Mouse (Mus musculus): ENCODE results near the gene Pin1rt1. TPM values are rescaled to one million over a fixed set of nuclear protein-coding genes. Genes with fewer than 3 reads are reported as not detected.

Gene Pin1rt1
- total RNA-seq, 2 experiments from 2014 or later = not detected

GRCm38 (mm10) chr2:104711585-104712485, 4.3 kb downstream of the Pin1rt1 start, which contains the start of gene Tcp11l1:
TSS of gene Tcp11l1 (minus strand) at chr2:104712169.
- DNase-seq = peak; percentile 77

- DNase-seq = no peak
Measured at GRCm38 (mm10) chr2:104710670-104711370, 5.4 kb downstream of the Pin1rt1 start.

- no peak for DNase-seq
Measured at GRCm38 (mm10) chr2:104709786-104710337, 6.3 kb downstream of the Pin1rt1 start.

DNA sequence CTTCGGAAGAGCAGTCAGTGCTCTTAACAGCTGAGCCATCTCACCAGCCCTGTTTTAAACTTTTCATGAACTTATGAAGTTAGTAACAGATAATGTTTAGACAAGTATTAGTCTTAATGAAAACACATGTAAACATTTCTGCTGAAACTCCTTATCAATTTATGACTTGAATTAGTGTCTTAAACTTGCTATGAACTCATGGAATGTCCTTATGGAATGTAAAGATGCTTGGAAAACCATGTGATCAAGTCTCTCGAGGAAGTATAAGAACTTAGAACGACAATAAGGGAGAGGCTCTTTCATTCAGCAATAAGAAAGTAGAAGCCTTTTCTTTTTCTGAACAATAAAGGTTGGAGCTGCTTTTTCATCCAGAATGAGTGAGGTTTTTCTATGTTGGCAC, 11.8 kb downstream of the Pin1rt1 start:
- DNase-seq = no peak

DNA sequence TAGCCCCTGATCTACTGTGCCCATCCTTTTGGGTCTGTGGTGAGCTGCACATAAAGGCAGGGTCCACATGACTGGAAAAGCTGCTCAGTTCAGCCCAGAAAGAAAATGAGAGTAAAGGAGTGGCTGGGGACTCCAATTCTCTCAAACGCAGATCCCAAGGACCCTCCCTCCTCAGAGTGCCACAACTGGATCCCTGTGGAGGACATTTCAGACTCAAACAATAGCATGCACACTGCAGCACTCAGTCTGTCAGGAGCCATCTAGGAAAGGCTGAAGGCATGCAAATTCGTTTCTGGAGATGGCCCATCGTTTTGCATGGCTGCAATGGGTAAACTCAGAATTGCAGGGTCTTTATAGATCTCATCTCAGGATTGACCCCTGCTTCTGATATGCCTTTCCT, 13.0 kb downstream of the Pin1rt1 start:
- no peak for DNase-seq

- no peak for DNase-seq
Measured at GRCm38 (mm10) chr2:104699659-104700058, 16.5 kb downstream of the Pin1rt1 start.

- DNase-seq = peak; percentile 46
Measured at GRCm38 (mm10) chr2:104692551-104692950, 23.6 kb downstream of the Pin1rt1 start.

DNA sequence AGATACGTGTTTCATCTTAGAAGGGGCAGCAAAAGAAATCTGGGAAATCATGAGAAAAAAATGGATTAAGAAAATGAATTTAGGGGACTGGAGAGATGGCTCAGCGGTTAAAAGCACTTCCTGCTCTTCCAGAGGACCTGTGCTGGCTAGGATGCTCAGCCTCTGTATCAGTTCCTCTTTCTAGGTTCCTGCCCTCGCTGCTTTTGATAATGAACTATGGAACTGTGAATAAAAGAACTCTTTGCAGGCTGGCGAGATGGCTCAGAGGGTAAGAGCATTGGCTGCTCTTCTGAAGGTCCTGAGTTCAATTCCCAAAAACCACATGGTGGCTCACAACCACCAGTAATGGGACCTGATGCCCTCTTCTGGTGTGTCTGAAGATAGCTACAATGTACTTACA, 25.5 kb downstream of the Pin1rt1 start:
- DNase-seq = no peak

DNA sequence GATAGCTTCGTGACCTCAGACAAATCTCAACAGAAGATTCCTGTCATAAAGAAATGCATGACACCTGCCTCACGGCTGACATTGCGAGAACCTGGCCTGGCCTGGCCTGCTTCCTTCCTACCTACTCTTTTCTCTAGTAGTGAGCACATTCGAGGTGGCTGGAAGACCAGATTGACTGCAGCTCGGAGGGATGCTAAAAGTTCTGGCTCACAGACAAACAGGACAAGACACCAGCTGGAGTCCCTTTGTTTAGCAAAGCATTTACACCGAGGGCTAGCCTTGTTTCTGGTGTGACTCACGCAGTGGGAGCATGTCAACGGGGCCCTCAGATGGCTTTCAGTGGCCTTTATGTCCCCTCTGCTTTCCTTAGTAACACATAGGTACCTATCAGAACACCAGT, 27.5 kb downstream of the Pin1rt1 start:
- no peak for DNase-seq

- no peak for DNase-seq
Measured at GRCm38 (mm10) chr2:104688321-104688720, 27.9 kb downstream of the Pin1rt1 start.

GRCm38 (mm10) chr2:104687261-104687660, 28.9 kb downstream of the Pin1rt1 start:
- no peak for DNase-seq

DNA sequence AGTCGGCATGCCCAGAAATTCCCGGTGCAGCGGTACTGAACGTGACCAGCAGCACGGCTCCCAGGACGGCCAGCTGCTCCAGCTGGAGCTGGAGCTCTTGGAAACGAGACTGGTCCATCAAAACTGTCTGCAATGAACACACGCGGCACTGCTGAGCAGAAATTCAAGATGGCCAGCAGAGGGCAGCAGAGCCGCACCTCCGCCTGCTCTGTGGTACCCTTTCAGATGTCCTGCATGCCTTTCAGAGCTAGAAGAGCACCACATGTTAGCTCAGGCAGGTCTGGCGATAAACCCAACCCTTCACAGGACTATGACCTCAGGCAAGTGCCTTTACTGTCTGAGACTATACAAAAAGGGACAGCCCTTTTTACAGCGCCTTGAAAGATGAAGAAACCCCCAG, 30.8 kb downstream of the Pin1rt1 start:
- DNase-seq = peak; percentile 83

- no peak for DNase-seq
Measured at GRCm38 (mm10) chr2:104684771-104685170, 31.4 kb downstream of the Pin1rt1 start.

GRCm38 (mm10) chr2:104677326-104677725, 38.9 kb downstream of the Pin1rt1 start:
- no peak for DNase-seq

GRCm38 (mm10) chr2:104671724-104672123, 44.5 kb downstream of the Pin1rt1 start:
- DNase-seq = no peak

GRCm38 (mm10) chr2:104669122-104669804, 46.9 kb downstream of the Pin1rt1 start:
- DNase-seq = no peak

Other genes starting within 250 kb of the Pin1rt1 start
- 100 to 1,000 TPM; 150 to 164 TPM for gene Hipk3, start 221.9 kb downstream of the Pin1rt1 start, total RNA-seq (2021)
- 10 to 100 TPM; 31.6 to 40.3 TPM for gene Cstf3, start 125.9 kb downstream of the Pin1rt1 start, total RNA-seq (2021)
- gene Tcp11l1, start 4.2 kb downstream of the Pin1rt1 start, total RNA-seq (2021) = 10 to 100 TPM in 1 of 2 experiments, 1 to 10 TPM in 1; 9.4 to 13.0 TPM
- gene Depdc7, start 26.5 kb upstream of the Pin1rt1 start, total RNA-seq (2021) = 1 to 10 TPM; 4.9 TPM
- 10 to 100 TPM; 18.9 to 24.9 TPM for gene Qser1, start 100.4 kb upstream of the Pin1rt1 start, total RNA-seq (2021)
- 1 to 10 TPM; 2.1 to 4.6 TPM for gene Prrg4, start 133.5 kb upstream of the Pin1rt1 start, total RNA-seq (2021)
- gene Ccdc73, start 151.4 kb upstream of the Pin1rt1 start, total RNA-seq (2021) = 1 to 10 TPM; 5.5 to 8.2 TPM